Mouse (Mus musculus): Measurements from ENCODE around the gene Lgi2. TPM values are rescaled to one million over a fixed set of nuclear protein-coding genes. Genes with fewer than 3 reads are reported as not detected.

The Lgi2 gene
- polyA plus RNA-seq, 1 experiment from 2014 or later = 4.6 TPM

GRCm38 (mm10) chr5:52504148-52504547 is 62.1 kb downstream of the Lgi2 start:
- no peak overlapping the region for H3K27ac ChIP-seq
- no peak overlapping the region for H3K4me2 ChIP-seq
- no peaks in the 10 kb centered on the region for H3K4me1 ChIP-seq
- H3K36me3 ChIP-seq = no peaks in the 10 kb centered on the region
- H3K9ac ChIP-seq = no peak overlapping the region
- ATAC-seq (replicated peaks; ENCODE audit: low FRiP score) = no peak
- no peaks in the 10 kb centered on the region for H3K9me3 ChIP-seq (replicated peaks)
- no peaks in the 10 kb centered on the region for H3K27me3 ChIP-seq
- H3K4me3 ChIP-seq (replicated peaks) = no peak overlapping the region
- 93% methylated on average over 11 of the region's 11 CpGs for WGBS

GRCm38 (mm10) chr5:52495671-52496070 is 70.6 kb downstream of the Lgi2 start:
- Histone ChIP-seq H3K4me3 (replicated peaks) (no peak overlapping the region), H3K27ac (no peak overlapping the region), H3K27me3 (no peaks in the 10 kb centered on the region), H3K36me3 (no peaks in the 10 kb centered on the region), H3K4me2 (no peak overlapping the region), H3K9ac (no peak overlapping the region), H3K4me1 (no peaks in the 10 kb centered on the region), H3K9me3 (replicated peaks) (no peaks in the 10 kb centered on the region)
- ATAC-seq (replicated peaks; ENCODE audit: low FRiP score) = no peak
- 47% methylated on average over 14 of the region's 14 CpGs for WGBS

- no peak for ATAC-seq (replicated peaks; ENCODE audit: low FRiP score)
- Histone ChIP-seq H3K27me3 (no peaks in the 10 kb centered on the region), H3K36me3 (no peaks in the 10 kb centered on the region), H3K4me1 (no peaks in the 10 kb centered on the region), H3K27ac (no peak overlapping the region), H3K9me3 (replicated peaks) (no peaks in the 10 kb centered on the region), H3K4me3 (replicated peaks) (no peak overlapping the region), H3K9ac (no peak overlapping the region), H3K4me2 (no peak overlapping the region)
- 90% methylated on average over 6 of the region's 6 CpGs for WGBS
These were observed 74.8 kb downstream of the Lgi2 start for GRCm38 (mm10) chr5:52491496-52491895.

GRCm38 (mm10) chr5:52487559-52488430 is 78.5 kb downstream of the Lgi2 start:
- H3K9ac ChIP-seq = no peak overlapping the region
- 74% methylated on average over 13 of the region's 13 CpGs for WGBS
- no peak overlapping the region for H3K27ac ChIP-seq
- no peak overlapping the region for H3K4me2 ChIP-seq
- no peaks in the 10 kb centered on the region for H3K27me3 ChIP-seq
- H3K9me3 ChIP-seq (replicated peaks) = no peaks in the 10 kb centered on the region
- H3K36me3 ChIP-seq = no peaks in the 10 kb centered on the region
- no peak for ATAC-seq (replicated peaks; ENCODE audit: low FRiP score)
- H3K4me3 ChIP-seq (replicated peaks) = no peak overlapping the region
- H3K4me1 ChIP-seq = no peaks in the 10 kb centered on the region

Other genes with a start within 250 kb of the Lgi2 start
- gene Sod3, start 202.7 kb downstream of the Lgi2 start, polyA plus RNA-seq (2015; fragmentation: Nextera tagmentation; extraction: Ambion mirVana) = 11.9 and 13.5 TPM in 2 replicates
- 3.0 and 3.4 TPM in 2 replicates for gene Ccdc149, start 94.9 kb downstream of the Lgi2 start, polyA plus RNA-seq (2015; fragmentation: Nextera tagmentation; extraction: Ambion mirVana)
- gene Sepsecs, start 103.2 kb upstream of the Lgi2 start, polyA plus RNA-seq (2015; fragmentation: Nextera tagmentation; extraction: Ambion mirVana) = 9.0 and 10.1 TPM in 2 replicates
- 22.4 and 23.7 TPM in 2 replicates for gene Pi4k2b, start 175.1 kb upstream of the Lgi2 start, polyA plus RNA-seq (2015; fragmentation: Nextera tagmentation; extraction: Ambion mirVana)
- 17.7 and 18.3 TPM in 2 replicates for gene Zcchc4, start 208.9 kb upstream of the Lgi2 start, polyA plus RNA-seq (2015; fragmentation: Nextera tagmentation; extraction: Ambion mirVana)